Mouse (Mus musculus) embryo, embryonic 11 days (tissue): ENCODE results near the gene Krt25.

Source experiments
- DNase-seq: peaks from one replicate; pipeline ENCODE4 v3.0.0-alpha.2; 2015

The Krt25 gene

GRCm38 (mm10) chr11:99275624-99276023, 47.1 kb downstream of the Krt25 start:
- no peak for DNase-seq

GRCm38 (mm10) chr11:99272721-99273120, 50.0 kb downstream of the Krt25 start:
- DNase-seq: no peak

- no peak for DNase-seq
Measured at GRCm38 (mm10) chr11:99269192-99269591, 53.6 kb downstream of the Krt25 start.

GRCm38 (mm10) chr11:99265796-99266195, 57.0 kb downstream of the Krt25 start:
- no peak for DNase-seq
